Mouse (Mus musculus) ovary, postnatal 14 days (tissue): ENCODE measurements around the gene Pnn.
"Not testable (repeated sequence)": the region's sequence is repeated elsewhere in the genome, so short reads cannot be mapped to it uniquely, and the experiment has no call there.

Experiments
- DNase-seq: peaks from one replicate; pipeline ENCODE4 v3.0.0; 2022; ENCODE audit warnings: low spot score

Gene Pnn

GRCm38 (mm10) chr12:59066448-59067077, at the start of gene Pnn:
Gene Pnn (plus strand): TSS chr12:59066884.
- DNase-seq: peak; percentile 94

- no peak for DNase-seq
These were observed 48.7 kb upstream of the Pnn start for GRCm38 (mm10) chr12:59017970-59018369.

- DNase-seq: no peak
These were observed 46.8 kb upstream of the Pnn start for GRCm38 (mm10) chr12:59019891-59020290.

GRCm38 (mm10) chr12:59021306-59021705, 45.4 kb upstream of the Pnn start:
- DNase-seq: no peak

- no peak for DNase-seq
These were observed 34.6 kb upstream of the Pnn start for GRCm38 (mm10) chr12:59032101-59032500.

GRCm38 (mm10) chr12:59039162-59039970, 27.3 kb upstream of the Pnn start:
- DNase-seq: no peak

- peak; percentile 20 for DNase-seq
These were observed 26.5 kb upstream of the Pnn start for GRCm38 (mm10) chr12:59039971-59040844.

GRCm38 (mm10) chr12:59040851-59041250, 25.8 kb upstream of the Pnn start:
- DNase-seq: no peak

GRCm38 (mm10) chr12:59052470-59052869, 14.2 kb upstream of the Pnn start:
- DNase-seq: no peak

GRCm38 (mm10) chr12:59053166-59053565, 13.5 kb upstream of the Pnn start:
- no peak for DNase-seq

GRCm38 (mm10) chr12:59053976-59054375, 12.7 kb upstream of the Pnn start:
- DNase-seq: no peak

- DNase-seq: no peak
These were observed 11.4 kb upstream of the Pnn start for GRCm38 (mm10) chr12:59055196-59055850.

GRCm38 (mm10) chr12:59056222-59056621, 10.5 kb upstream of the Pnn start:
- no peak for DNase-seq

GRCm38 (mm10) chr12:59058242-59058641, 8.4 kb upstream of the Pnn start:
- DNase-seq: not testable (repeated sequence)

GRCm38 (mm10) chr12:59060322-59060721, 6.4 kb upstream of the Pnn start:
- no peak for DNase-seq

- DNase-seq: peak; percentile 67
These were observed 5.6 kb upstream of the Pnn start, which contains the start of gene Trappc6b for GRCm38 (mm10) chr12:59060993-59061595. Gene Trappc6b (minus strand): TSS chr12:59061472.

- DNase-seq: no peak
These were observed 1.8 kb upstream of the Pnn start for GRCm38 (mm10) chr12:59064837-59065236.

- DNase-seq: no peak
These were observed 908 bp upstream of the Pnn start for GRCm38 (mm10) chr12:59065776-59066175.

- DNase-seq: no peak
These were observed 411 bp downstream of the Pnn start for GRCm38 (mm10) chr12:59067095-59067494.

GRCm38 (mm10) chr12:59068791-59069190, 2.1 kb downstream of the Pnn start:
- no peak for DNase-seq

- no peak for DNase-seq
These were observed 5.6 kb downstream of the Pnn start for GRCm38 (mm10) chr12:59072286-59072685.
